Mouse (Mus musculus) C3H10T1/2 (cell line): Measurements from ENCODE around the gene Tcf7. TPM values are rescaled to one million over a fixed set of nuclear protein-coding genes. Genes with fewer than 3 reads are reported as not detected.

ENCODE experiments used
- polyA plus RNA-seq, 2 experiments: library from polyadenylated mRNA; unstranded; fragments of >200 nt; fragmentation: generic; extraction: Trizol; gene quantifications; one replicate each; pipeline ENCODE4 v1.2.1; 2012; ENCODE audit warnings: missing spikeins in 2 of 2

Gene Tcf7
- polyA plus RNA-seq: 1 to 10 TPM; 2.7 to 4.8 TPM

DNA sequence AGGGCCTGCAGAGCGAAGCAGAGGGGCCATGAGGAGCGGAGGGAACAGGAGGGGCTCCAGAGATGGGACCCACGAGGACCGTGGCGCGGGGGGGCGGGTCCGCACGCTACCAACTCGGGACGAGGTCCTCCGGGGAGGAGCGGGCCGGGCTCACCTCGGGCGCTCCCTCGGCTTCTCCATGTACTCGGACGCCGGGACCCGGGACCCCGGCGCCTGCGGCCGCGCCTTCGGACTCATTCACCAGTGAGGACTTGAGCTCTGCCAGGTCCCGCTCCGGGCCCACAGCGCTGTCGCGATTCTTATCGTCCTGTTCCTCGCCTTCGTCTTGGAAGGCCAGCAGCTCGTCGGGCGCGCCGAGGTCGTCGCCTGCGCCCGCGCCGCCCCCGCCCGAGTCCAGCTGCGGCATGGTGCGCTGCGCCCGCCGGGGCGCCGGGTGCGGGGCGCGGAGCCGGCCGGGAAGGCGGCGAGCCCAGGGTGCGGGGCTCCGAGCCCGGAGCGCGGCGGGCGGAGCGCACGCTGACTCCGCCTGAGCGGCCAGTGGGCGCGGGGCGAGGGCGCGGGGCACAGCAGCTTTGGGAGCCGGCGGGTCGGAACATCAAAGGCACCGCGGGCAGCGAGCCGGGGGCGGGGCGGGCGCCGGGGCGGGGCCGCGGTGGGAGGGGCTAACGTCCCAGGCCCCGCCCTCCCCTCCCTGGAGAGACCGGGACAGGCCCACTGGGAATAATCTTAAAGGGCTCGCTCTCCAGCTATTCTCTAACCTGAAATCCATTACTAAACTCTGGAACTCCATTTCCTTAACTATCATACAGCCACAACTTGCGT is at the start of gene Tcf7:
Tcf7 (minus strand) TSS at position 241 of the 822 bp plus-strand sequence.

DNA sequence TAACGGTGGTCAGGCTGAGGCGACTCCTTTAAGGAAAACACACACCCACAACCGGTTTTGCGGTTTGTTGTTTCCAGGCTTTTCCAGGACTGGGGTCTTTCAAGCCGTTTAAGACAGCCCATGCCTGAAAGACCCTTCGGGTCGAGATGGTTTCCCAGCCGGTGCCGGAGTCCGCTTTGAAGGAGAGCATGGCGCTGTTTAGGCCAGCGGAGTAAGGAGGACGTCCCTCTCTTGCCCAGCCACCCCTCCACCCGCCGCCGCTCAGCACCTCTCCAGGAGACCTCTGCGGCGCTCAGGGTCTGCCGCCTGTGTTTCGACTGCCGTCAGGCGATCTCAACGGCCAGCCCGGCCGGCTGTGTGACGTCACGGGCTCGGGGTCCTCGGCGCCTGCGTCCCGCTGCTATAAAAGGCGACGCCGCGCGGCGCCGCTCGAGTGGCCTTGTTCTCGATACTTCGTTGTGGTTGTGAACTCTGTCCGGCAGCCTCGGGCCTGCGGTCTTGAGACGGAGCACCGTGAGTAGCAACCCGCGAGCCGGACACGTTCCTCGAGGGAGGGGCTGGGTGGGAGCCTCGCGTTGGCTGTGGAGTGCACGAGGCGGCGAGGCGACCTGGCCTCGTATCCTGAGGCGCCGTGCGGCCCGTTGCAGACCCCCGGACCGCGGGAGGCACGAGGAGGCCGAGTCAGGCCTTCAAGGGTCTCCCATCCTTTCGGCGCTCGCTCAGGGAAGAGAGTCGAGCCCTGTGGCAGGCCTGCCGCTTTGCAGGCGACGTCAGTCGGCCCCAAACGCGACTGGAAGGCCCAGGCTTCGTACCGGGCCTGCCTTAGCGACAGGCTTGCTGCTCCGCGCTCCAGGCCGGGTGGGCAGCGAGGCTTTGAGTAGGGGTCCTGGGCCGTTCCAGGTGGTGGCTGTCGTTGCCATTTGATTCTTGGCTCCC is 50.9 kb downstream of the Tcf7 start, which contains the start of gene Skp1a:
Skp1a (plus strand) TSS at position 390 of the 936 bp plus-strand sequence.

DNA sequence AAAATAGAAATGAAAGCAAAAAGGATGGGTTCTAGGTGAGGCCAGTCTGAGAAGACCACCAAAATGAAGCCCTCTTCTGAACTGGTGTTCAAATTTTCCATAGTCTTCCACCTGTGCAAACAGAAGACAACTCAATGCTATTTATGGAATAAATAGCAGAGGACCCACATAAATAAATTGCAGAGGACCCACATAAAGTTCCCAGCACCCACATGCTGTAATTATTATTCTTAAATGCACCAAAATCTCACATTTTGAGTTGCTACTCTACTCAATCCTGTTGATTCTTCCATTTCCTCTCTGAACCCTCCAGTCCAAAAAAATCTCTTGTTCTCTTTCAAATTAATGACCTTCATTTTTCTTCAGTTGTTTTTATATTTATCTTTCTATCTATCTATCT is 68.9 kb downstream of the Tcf7 start, which contains the start of gene Olfr1371:
Olfr1371 (minus strand) TSS at position 101 of the 400 bp plus-strand sequence.

Other genes with a start within 250 kb of the Tcf7 start
- gene Ppp2ca, start 184.3 kb downstream of the Tcf7 start, polyA plus RNA-seq: 10 to 100 TPM in 1 of 2 experiments, 1 to 10 TPM in 1; 8.4 to 39.2 TPM
- not detected for gene Olfr1373, start 137.5 kb downstream of the Tcf7 start, polyA plus RNA-seq
- not detected for gene Olfr1371, start 69.0 kb downstream of the Tcf7 start, polyA plus RNA-seq
- gene Skp1a, start 51.0 kb downstream of the Tcf7 start, polyA plus RNA-seq: 100 to 1,000 TPM in 1 of 2 experiments, 10 to 100 TPM in 1; 28.0 to 188 TPM
- gene Vdac1, start 77.8 kb upstream of the Tcf7 start, polyA plus RNA-seq: 100 to 1,000 TPM; 220 to 261 TPM
- gene 9530068E07Rik, start 113.4 kb upstream of the Tcf7 start, polyA plus RNA-seq: 100 to 1,000 TPM in 1 of 2 experiments, 10 to 100 TPM in 1; 24.9 to 249 TPM